Mouse (Mus musculus) embryonic facial prominence, embryonic 12.5 days (tissue): ENCODE results near the gene Nedd9. TPM values are rescaled to one million over a fixed set of nuclear protein-coding genes. Genes with fewer than 3 reads are reported as not detected.

Experiments used
- ATAC-seq: fragments of 200-750 bp; cut with Nextera tagmentation; 2 replicates; pipeline ENCODE4 v1.8.0; 2017; ENCODE audit not compliant: insufficient number of reproducible peaks, insufficient read depth, low FRiP score, low TSS enrichment
- H3K27ac ChIP-seq: fragments of 300-500 bp; sonication (generic); 2 replicates; pipeline ENCODE4 v1.5.1; 2016; ENCODE audit warnings: mild to moderate bottlenecking
- H3K27me3 ChIP-seq: fragments of 300-500 bp; sonication (generic); 2 replicates; pipeline ENCODE4 v1.6.1; 2016; ENCODE audit warnings: mild to moderate bottlenecking, moderate library complexity
- H3K36me3 ChIP-seq: fragments of 300-500 bp; sonication (generic); 2 replicates; pipeline ENCODE4 v1.6.1; 2016; ENCODE audit warnings: mild to moderate bottlenecking
- H3K4me1 ChIP-seq: fragments of 300-500 bp; sonication (generic); 2 replicates; pipeline ENCODE4 v1.6.1; 2016
- H3K4me2 ChIP-seq: fragments of 300-500 bp; sonication (generic); replicated peaks from 2 replicates; pipeline ENCODE4 v1.6.1; 2016; ENCODE audit warnings: mild to moderate bottlenecking, moderate library complexity
- H3K4me3 ChIP-seq: fragments of 300-500 bp; sonication (generic); 2 replicates; pipeline ENCODE4 v1.5.1; 2016; ENCODE audit warnings: mild to moderate bottlenecking
- H3K9ac ChIP-seq: fragments of 300-500 bp; sonication (generic); 2 replicates; pipeline ENCODE4 v1.6.1; 2016; ENCODE audit warnings: mild to moderate bottlenecking, moderate library complexity
- H3K9me3 ChIP-seq: fragments of 300-500 bp; sonication (generic); 2 replicates; pipeline ENCODE4 v1.6.1; 2016; ENCODE audit warnings: mild to moderate bottlenecking, moderate library complexity
- WGBS: fragments of 180-500 bp; shearing (Covaris S2); methylation state at CpG from one replicate; pipeline ENCODE4 v1.1.7; 2016; 5-methylcytosine and 5-hydroxymethylcytosine counted together
- polyA plus RNA-seq: library from polyadenylated mRNA; unstranded; fragments of >200 nt; fragmentation: Nextera tagmentation; extraction: Ambion mirVana; gene quantifications from 2 replicates; pipeline ENCODE4 v1.2.1, GENCODE M21; 2016

The Nedd9 gene
- polyA plus RNA-seq, 1 experiment from 2014 or later = 20.6 TPM

DNA sequence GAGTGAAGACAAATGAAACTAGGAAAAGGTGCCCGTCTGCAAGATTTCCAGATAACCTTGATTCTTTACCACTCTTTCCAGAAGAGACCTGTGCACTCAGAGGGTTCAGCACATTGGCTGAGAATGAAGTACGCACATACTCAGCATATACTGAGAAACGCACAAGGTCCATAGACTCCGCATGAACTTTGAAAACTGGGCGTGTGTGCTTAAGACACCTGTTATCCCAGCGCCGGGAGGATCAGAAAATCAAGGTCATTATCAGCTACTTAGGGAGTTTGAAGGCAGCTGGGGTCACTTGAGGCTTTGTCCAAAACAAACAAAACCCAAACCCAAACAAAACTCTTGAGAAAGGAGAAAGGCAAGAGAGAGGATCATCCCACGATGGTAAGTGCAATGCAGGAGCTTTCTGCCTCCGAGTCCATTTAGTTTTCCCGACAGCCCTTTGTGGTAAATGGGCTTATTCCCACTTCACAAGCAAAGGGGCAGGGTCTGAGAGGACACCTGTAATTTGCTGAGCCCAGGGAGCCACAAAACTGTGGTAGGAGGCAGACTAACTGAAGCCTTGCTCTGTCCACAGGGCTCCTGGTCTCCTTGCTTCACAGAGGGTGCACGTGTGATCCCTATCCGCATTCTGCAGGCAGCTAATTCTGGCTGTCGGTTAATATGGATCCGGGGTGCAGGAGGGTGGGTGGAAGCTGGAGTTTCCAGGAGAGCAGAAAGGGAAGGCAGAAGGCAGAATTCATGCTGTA is 153.1 kb downstream of the Nedd9 start:
- H3K27ac ChIP-seq = no peak overlapping the region
- H3K4me3 ChIP-seq = no peak overlapping the region
- no peak for ATAC-seq
- H3K4me2 ChIP-seq = no peak overlapping the region
- WGBS = 77% methylated on average over 14 of the region's 14 CpGs
- H3K27me3 ChIP-seq = no peaks in the 10 kb centered on the region
- H3K36me3 ChIP-seq = peaks cover 18% of the 10 kb centered on the region; the same call in 1 of the 2 replicates
- H3K4me1 ChIP-seq = 0 out of 2 replicates have a peak, but pooled peaks cover 3% of the 10 kb centered on the region
- H3K9ac ChIP-seq = no peak overlapping the region
- no peaks in the 10 kb centered on the region for H3K9me3 ChIP-seq

DNA sequence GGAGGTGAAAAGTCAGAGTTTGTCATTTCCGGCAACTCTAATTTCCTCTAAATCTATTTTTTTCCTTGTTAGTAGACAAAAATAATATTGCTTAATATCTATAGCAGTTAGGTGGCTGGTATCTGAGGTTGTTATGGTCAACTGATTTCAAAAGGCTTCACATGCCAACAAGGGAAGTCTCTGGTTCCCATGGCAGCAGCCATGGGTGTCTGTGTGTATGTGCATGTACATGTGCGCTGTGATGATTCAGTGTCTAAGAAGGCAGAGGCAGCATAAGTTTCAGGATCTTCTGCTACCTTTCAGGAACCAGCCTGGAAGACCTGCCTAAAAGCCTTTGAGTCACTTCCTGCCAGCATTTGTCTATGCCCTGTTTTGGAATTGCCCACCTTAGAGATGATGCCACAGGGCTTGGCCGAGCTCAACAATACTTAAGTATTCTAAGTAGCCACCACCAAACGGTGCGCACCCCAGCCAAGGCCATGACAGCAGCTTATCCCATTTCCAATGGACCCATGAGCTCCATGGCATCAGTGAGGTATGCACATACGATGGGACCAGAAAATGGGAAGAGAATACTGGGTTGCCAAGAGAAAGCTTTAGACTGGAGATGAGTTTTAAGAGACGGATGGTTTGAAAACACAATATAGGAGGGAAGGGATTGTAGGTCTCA is 155.4 kb downstream of the Nedd9 start:
- H3K36me3 ChIP-seq = 0 out of 2 replicates have a peak, but pooled peaks cover 13% of the 10 kb centered on the region
- 92% methylated on average over 7 of the region's 7 CpGs for WGBS

DNA sequence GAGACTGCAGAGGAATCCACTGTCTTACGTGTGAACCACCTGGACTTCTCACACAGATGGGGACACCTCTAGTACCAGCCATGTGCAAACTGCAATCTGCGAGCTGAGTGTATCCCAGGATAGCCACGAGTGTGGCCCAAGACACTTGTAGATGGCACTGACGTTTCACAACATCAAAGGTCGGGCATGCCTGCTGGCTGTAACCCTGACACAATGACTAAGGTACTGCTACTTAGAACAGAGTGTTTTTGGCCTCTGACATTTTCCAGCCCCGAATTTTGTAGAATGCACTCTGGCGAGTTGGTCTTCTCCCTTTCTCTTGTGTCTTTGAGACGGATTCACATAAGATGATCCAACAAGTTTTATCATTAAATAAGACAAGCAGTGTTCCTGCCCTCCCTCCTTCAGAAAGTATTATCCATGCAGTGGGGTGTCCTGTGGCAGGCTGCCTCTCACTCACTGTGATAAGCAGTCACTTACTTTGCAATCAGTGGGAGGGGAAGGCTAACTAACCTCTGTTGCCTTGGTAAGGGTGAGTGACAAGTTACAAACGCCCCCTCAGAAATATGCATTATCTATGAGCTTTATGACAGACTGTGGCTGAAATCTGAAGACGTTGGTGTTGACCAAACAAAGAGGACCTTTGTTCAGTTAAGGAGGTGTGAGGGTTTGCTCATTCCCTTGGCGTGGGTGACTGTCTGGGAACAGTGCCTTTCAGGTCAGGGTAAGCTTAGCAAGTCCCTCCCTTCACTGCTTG is 156.4 kb downstream of the Nedd9 start:
- Histone ChIP-seq H3K27me3 (no peaks in the 10 kb centered on the region), H3K4me2 (no peak overlapping the region), H3K9me3 (no peaks in the 10 kb centered on the region), H3K4me3 (no peak overlapping the region), H3K4me1 (no peaks in the 10 kb centered on the region), H3K36me3 (0 out of 2 replicates have a peak, but pooled peaks cover 11% of the 10 kb centered on the region), H3K9ac (no peak overlapping the region), H3K27ac (no peak overlapping the region)
- 67% methylated on average over 11 of the region's 11 CpGs for WGBS
- ATAC-seq = no peak

More for the DNA sequence above, 155.4 kb downstream of the Nedd9 start:
- no peak for ATAC-seq
- Histone ChIP-seq H3K4me2 (no peak overlapping the region), H3K9me3 (no peaks in the 10 kb centered on the region), H3K4me3 (no peak overlapping the region), H3K4me1 (no peaks in the 10 kb centered on the region), H3K9ac (no peak overlapping the region), H3K27ac (no peak overlapping the region), H3K27me3 (no peaks in the 10 kb centered on the region)

DNA sequence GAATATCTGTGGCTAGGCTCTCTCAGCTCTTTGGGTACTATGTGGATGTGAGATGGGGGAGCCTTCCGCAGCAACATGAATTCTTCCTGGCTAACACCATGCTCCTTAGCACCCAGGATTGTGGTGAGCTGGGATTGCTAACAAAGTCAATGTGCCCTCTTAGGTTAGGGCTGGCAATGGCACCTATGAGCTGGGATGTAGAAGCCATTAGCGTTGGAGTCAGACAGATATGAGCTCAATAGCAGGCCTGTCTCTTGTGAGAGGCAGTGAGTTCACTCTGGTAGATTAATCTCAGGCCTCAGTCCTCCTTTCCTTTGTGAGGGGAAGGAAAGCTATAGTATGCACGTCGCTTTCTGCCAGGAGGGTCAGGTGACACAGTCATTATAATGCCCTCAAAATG is 157.1 kb downstream of the Nedd9 start:
- Histone ChIP-seq H3K4me2 (no peak overlapping the region), H3K9me3 (no peaks in the 10 kb centered on the region), H3K9ac (no peak overlapping the region), H3K4me1 (no peaks in the 10 kb centered on the region), H3K36me3 (0 out of 2 replicates have a peak, but pooled peaks cover 8% of the 10 kb centered on the region), H3K4me3 (no peak overlapping the region), H3K27me3 (no peaks in the 10 kb centered on the region), H3K27ac (no peak overlapping the region)
- 74% methylated on average over 4 of the region's 4 CpGs for WGBS
- no peak for ATAC-seq

DNA sequence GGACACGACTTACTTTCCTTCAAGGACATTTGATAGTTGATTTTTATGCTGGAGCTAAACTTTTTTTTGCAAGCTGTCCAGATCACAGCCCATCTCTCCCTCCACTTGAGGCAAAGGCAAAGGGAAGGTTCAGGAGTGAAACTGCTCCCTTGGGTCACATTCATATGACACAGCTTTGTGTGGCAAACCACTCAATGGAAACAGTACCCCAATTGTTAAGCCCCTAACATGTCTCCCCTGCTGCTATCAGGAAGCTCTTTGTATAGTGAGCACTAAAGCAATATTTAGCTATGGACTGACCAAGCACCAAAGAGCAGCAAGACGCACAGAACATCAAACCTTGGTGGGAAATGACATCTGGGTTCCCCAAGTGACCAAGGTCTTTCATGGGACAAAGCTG is 158.7 kb downstream of the Nedd9 start:
- no peaks in the 10 kb centered on the region for H3K9me3 ChIP-seq
- H3K27me3 ChIP-seq = no peaks in the 10 kb centered on the region
- H3K4me3 ChIP-seq = no peak overlapping the region
- no peak for ATAC-seq
- 0 out of 2 replicates have a peak, but pooled peaks cover 4% of the 10 kb centered on the region for H3K36me3 ChIP-seq
- no peak overlapping the region for H3K27ac ChIP-seq
- no peak overlapping the region for H3K4me2 ChIP-seq
- H3K4me1 ChIP-seq = no peaks in the 10 kb centered on the region
- 57% methylated on average over 2 of the region's 2 CpGs for WGBS
- no peak overlapping the region for H3K9ac ChIP-seq

DNA sequence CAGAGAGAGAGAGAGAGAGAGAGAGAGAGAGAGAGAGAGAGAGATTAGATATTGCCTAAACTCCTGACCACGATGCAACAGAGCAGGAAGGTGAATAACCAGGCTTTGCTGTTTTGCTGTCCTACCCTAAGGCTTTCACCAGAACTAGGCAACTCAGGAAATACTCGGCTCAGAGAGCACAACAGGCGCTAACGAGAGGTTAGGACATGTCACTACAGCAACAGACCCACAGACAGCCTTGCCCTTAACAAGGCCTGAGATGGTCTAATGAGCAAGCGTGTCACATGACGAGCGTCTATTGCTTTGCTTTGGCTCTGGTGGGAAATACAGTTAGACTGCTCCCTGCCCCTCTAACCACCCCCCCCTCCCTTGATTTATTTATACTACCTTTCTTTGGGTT is 159.6 kb downstream of the Nedd9 start:
- Histone ChIP-seq H3K4me1 (no peaks in the 10 kb centered on the region), H3K36me3 (no peaks in the 10 kb centered on the region), H3K27ac (no peak overlapping the region), H3K9ac (no peak overlapping the region), H3K27me3 (no peaks in the 10 kb centered on the region), H3K4me3 (no peak overlapping the region), H3K4me2 (no peak overlapping the region), H3K9me3 (no peaks in the 10 kb centered on the region)
- WGBS = 45% methylated on average over 7 of the region's 7 CpGs
- ATAC-seq = no peak

DNA sequence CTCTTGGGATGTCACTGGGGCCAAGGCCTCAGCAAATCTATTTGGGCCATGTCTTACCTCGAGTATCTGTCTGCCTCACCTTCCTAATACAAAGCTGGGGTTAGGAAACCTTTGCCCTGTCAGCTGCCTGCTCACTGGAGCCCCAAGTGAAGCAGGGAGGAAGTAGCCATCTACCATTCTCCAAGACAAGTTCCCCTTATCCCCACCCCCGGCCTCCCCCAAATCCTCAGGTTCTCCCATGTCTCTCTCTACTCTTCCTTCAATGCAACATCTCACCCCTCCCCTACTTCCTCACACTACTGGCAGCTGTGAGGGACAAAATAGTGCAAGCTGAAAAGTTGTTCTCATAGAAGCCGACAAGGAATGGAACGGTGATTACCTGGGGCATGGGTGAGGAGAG is 161.0 kb downstream of the Nedd9 start:
- WGBS = 82% methylated on average over 4 of the region's 4 CpGs
- no peak for ATAC-seq

DNA sequence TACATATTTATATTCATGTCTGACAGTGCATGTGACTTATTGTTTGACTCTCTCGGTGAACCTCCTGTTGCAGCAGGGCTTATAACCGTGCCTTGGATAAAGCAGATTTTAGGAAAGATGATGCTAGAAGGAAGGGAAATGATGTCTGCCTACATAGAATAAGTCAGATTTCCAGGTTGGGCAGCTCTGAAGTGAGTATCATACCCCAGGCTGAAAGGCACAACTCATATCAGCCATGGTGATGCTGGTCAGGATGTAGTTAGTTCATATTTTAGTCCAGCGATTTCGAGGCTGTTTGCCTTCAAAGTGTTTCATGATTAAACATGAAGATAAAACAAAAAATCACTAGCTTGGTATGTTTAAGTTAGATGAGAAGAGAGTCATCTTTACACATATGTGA is 161.8 kb downstream of the Nedd9 start:
- Histone ChIP-seq H3K9me3 (no peaks in the 10 kb centered on the region), H3K4me3 (no peak overlapping the region), H3K9ac (no peak overlapping the region), H3K4me2 (no peak overlapping the region), H3K27ac (no peak overlapping the region), H3K27me3 (no peaks in the 10 kb centered on the region), H3K36me3 (no peaks in the 10 kb centered on the region), H3K4me1 (no peaks in the 10 kb centered on the region; the same call in 1 of the 2 replicates)
- no peak for ATAC-seq
- WGBS = 89% methylated on average over 4 of the region's 4 CpGs

More for the DNA sequence above, 161.0 kb downstream of the Nedd9 start:
- H3K27ac ChIP-seq = no peak overlapping the region
- no peaks in the 10 kb centered on the region for H3K36me3 ChIP-seq
- no peak overlapping the region for H3K9ac ChIP-seq
- H3K9me3 ChIP-seq = no peaks in the 10 kb centered on the region
- no peak overlapping the region for H3K4me2 ChIP-seq
- H3K4me1 ChIP-seq = no peaks in the 10 kb centered on the region; the same call in 1 of the 2 replicates
- H3K4me3 ChIP-seq = no peak overlapping the region
- no peaks in the 10 kb centered on the region for H3K27me3 ChIP-seq

DNA sequence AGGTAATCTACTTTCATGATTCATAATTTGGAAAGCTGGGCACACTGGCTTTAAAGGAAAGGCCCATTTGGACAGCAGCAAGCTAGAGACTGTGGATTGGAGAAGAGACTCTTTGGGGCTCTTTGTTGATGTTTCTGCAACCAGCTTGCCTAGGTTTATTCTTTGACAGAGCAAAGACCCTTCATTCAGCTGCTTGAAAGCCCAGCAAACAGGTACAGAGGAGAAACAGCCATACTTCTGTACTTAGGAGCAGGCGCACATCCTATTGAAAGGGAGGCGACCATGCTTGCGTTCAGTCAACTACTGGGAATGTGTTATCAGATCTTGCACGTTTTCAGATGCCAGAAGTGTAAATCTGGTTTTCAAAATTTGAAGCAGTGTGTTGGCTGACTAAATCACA is 162.5 kb downstream of the Nedd9 start:
- H3K9me3 ChIP-seq = no peaks in the 10 kb centered on the region
- no peak overlapping the region for H3K27ac ChIP-seq
- no peak for ATAC-seq
- H3K9ac ChIP-seq = no peak overlapping the region
- H3K4me3 ChIP-seq = no peak overlapping the region
- H3K4me2 ChIP-seq = no peak overlapping the region
- no peaks in the 10 kb centered on the region; the same call in 1 of the 2 replicates for H3K4me1 ChIP-seq
- H3K27me3 ChIP-seq = no peaks in the 10 kb centered on the region
- H3K36me3 ChIP-seq = no peaks in the 10 kb centered on the region
- 84% methylated on average over 4 of the region's 4 CpGs for WGBS

DNA sequence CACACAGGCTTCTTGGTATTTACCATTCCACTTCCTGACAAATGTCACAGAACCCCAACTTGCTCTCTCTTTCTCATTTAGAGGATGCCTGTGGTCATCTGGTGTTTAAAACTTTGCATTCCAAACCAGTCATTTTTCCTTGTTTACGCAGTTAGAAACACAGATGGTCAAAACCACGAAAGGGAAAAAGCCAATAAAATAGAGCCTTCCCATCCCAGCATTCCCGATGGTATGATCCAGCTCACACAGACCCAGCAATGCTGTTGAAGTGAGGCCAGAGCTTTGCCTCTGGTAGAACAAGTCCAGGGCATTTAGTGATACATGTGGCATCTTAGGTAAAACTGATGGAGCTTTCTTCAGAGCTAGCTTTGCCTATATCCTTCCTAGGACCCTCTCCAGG is 165.7 kb downstream of the Nedd9 start:
- no peak for ATAC-seq
- no peaks in the 10 kb centered on the region; the same call in 1 of the 2 replicates for H3K4me1 ChIP-seq
- 62% methylated on average over 3 of the region's 3 CpGs for WGBS
- peaks cover 9% of the 10 kb centered on the region for H3K36me3 ChIP-seq
- H3K9ac ChIP-seq = no peak overlapping the region
- no peaks in the 10 kb centered on the region for H3K27me3 ChIP-seq
- H3K4me2 ChIP-seq = no peak overlapping the region
- H3K9me3 ChIP-seq = no peaks in the 10 kb centered on the region
- 0 out of 2 replicates have a peak overlapping the region, but pooled peaks have one; percentile 12 for H3K27ac ChIP-seq
- H3K4me3 ChIP-seq = no peak overlapping the region

DNA sequence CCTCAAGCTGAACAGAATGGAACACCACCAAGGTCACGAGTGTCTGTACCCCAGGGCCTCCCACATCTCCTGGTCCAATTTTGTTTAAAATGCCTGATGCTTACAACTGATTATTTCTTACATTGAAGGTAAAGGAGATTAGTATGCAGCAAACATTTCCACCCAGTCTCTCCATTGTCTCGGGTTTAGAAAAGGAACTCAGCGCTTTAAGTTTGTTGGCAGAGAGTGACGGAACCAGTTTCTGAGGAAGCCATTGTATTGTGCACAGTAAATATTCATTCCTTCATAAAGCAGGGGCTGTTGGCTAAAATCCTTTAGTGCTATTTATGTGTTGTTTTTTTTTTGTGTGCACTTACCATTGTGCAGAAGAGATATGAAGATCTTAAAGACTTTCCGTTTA is 166.4 kb downstream of the Nedd9 start:
- Histone ChIP-seq H3K9me3 (no peaks in the 10 kb centered on the region), H3K4me1 (no peaks in the 10 kb centered on the region; the same call in 1 of the 2 replicates), H3K27me3 (no peaks in the 10 kb centered on the region), H3K36me3 (peaks cover 16% of the 10 kb centered on the region), H3K4me2 (no peak overlapping the region), H3K9ac (no peak overlapping the region), H3K4me3 (no peak overlapping the region), H3K27ac (no peak overlapping the region)
- WGBS = 78% methylated on average over 5 of the region's 5 CpGs
- ATAC-seq = no peak
